Mouse (Mus musculus): ENCODE results near the gene Prss32.
A peak's percentile ranks its signal among the peaks of the same experiment; 100 is the strongest.

Prss32 gene

GRCm38 (mm10) chr17:23843812-23844273 is at the start of gene Prss32, which contains the start of gene Prss41:
TSS of gene Prss32 (plus strand) at chr17:23843855.
TSS of gene Prss41 (minus strand) at chr17:23844172.
- peak; percentile 68 to 72 for DNase-seq

- DNase-seq, result no peak
These were observed 48.3 kb upstream of the Prss32 start for GRCm38 (mm10) chr17:23795323-23795722.

- DNase-seq, result no peak
These were observed 46.3 kb upstream of the Prss32 start for GRCm38 (mm10) chr17:23797316-23797715.

- no peak for DNase-seq
These were observed 42.0 kb upstream of the Prss32 start for GRCm38 (mm10) chr17:23801627-23802026.

- peak; percentile 97 to 99 for DNase-seq
These were observed 40.8 kb upstream of the Prss32 start for GRCm38 (mm10) chr17:23802746-23803365.

- DNase-seq, result peak; percentile 61 to 83
These were observed 40.2 kb upstream of the Prss32 start for GRCm38 (mm10) chr17:23803366-23804041.

GRCm38 (mm10) chr17:23804426-23805085 is 39.1 kb upstream of the Prss32 start:
- no peak for DNase-seq

GRCm38 (mm10) chr17:23806867-23807266 is 36.8 kb upstream of the Prss32 start:
- DNase-seq, result peak; percentile 67 to 71

GRCm38 (mm10) chr17:23807918-23808317 is 35.7 kb upstream of the Prss32 start:
- DNase-seq, result no peak

GRCm38 (mm10) chr17:23815641-23816040 is 28.0 kb upstream of the Prss32 start:
- no peak for DNase-seq

GRCm38 (mm10) chr17:23818579-23818978 is 25.1 kb upstream of the Prss32 start:
- DNase-seq, result no peak

- no peak for DNase-seq
These were observed 24.4 kb upstream of the Prss32 start for GRCm38 (mm10) chr17:23819235-23819634.

- no peak for DNase-seq
These were observed 22.9 kb upstream of the Prss32 start for GRCm38 (mm10) chr17:23820731-23821130.

GRCm38 (mm10) chr17:23822094-23822493 is 21.6 kb upstream of the Prss32 start:
- no peak for DNase-seq

- no peak for DNase-seq
These were observed 20.6 kb upstream of the Prss32 start for GRCm38 (mm10) chr17:23823018-23823417.

- DNase-seq, result no peak
These were observed 20.0 kb upstream of the Prss32 start for GRCm38 (mm10) chr17:23823614-23824013.

- DNase-seq, result no peak
These were observed 18.1 kb upstream of the Prss32 start for GRCm38 (mm10) chr17:23825591-23825990.

- peak in 1 of 2 experiments; percentile 51 for DNase-seq
These were observed 15.2 kb upstream of the Prss32 start for GRCm38 (mm10) chr17:23828271-23829001.

- DNase-seq, result peak; percentile 82 to 88
These were observed 14.5 kb upstream of the Prss32 start, which contains the start of gene Elob for GRCm38 (mm10) chr17:23829064-23829619. TSS of gene Elob (minus strand) at chr17:23829136.

GRCm38 (mm10) chr17:23831201-23831600 is 12.5 kb upstream of the Prss32 start:
- DNase-seq, result no peak

GRCm38 (mm10) chr17:23836006-23836575 is 7.6 kb upstream of the Prss32 start, which contains the start of gene Prss33:
TSS of gene Prss33 (minus strand) at chr17:23836056.
- no peak for DNase-seq

GRCm38 (mm10) chr17:23841145-23841544 is 2.5 kb upstream of the Prss32 start:
- DNase-seq, result peak; percentile 68 to 71
